Mouse (Mus musculus) lung, postnatal 4 days (tissue): ENCODE measurements around the gene Smarca2.

Experiments used
- DNase-seq, 2 experiments: peaks; one replicate each; pipeline ENCODE4 v3.0.0; 2021

Gene Smarca2

GRCm38 (mm10) chr19:26790386-26791346 is 185.8 kb downstream of the Smarca2 start:
- DNase-seq: no peak

- no peak for DNase-seq
Observed at GRCm38 (mm10) chr19:26794315-26794714, 189.5 kb downstream of the Smarca2 start.

- DNase-seq: no peak
Observed at GRCm38 (mm10) chr19:26796006-26796405, 191.2 kb downstream of the Smarca2 start.

GRCm38 (mm10) chr19:26804401-26804800 is 199.6 kb downstream of the Smarca2 start:
- no peak for DNase-seq

GRCm38 (mm10) chr19:26814629-26815028 is 209.8 kb downstream of the Smarca2 start:
- peak; percentile 14 to 30 for DNase-seq

- DNase-seq: no peak
Observed at GRCm38 (mm10) chr19:26817901-26818300, 213.1 kb downstream of the Smarca2 start.
